Mouse (Mus musculus) embryo, embryonic 11 days (tissue): Measurements from ENCODE around the gene Lipk.
A peak's percentile ranks its signal among the peaks of the same experiment; 100 is the strongest.

Experiments used
- DNase-seq: peaks from one replicate; pipeline ENCODE4 v3.0.0-alpha.2; 2015

Lipk gene

DNA sequence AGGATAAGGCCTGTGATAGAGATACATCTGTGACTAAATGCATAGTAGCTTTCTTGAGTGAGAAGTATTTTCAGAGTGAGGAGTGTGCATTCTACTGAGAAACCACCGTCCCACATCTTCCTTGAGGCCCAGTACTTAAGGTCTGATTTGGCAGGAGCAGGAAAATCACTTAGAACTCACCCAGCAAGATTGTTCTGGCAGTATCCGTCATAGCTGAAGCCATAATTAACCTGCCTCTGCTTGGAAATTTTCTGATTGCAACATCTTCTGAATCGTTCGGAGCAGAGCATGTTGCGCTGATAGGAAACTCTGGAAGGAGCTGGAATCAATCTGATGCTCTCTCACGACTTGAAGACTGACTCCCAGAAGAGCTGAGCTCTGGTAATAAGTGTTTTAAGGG, at the start of gene Lipk:
Gene Lipk (plus strand): TSS at position 289 of the 400 bp plus-strand sequence.
- DNase-seq, result no peak

DNA sequence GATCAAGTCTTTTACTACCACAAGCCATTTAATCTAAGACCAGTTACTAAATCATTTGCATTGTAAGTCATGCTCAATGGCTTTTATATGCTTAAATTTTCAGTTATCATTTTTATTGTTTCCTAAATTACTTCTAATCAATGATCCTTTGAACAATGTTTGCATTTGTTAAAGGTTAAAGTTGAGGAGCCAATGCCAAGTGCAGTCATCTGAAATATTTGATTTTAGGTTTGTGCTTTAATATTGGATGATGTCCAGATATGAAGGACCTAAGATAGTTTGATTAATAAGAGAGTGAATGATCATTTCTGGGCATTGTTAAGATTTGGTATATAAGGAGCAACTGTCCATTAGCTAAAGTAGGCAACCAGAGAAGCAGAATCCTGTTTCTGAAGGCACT, 47.2 kb upstream of the Lipk start, which contains the start of gene Lipf:
Gene Lipf (plus strand): TSS at position 301 of the 400 bp plus-strand sequence.
- no peak for DNase-seq

DNA sequence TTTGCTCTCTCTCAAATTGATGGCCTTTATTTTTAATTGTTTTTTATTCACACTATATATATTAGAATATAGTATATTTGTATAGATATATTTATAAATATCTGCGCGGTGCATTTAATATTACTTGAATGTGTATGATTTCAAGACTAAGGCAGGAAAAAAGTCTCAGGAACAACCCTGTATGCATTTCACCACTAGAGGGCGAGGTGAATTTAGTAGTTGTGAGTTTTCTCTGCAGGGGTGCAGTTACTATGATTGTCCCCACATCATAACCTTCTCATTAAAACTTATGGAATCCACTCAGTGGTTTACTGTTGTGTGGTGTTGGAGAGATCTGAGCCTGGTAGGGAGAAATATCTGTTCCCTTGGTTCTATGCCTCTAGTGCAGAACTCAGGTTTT, 29.1 kb upstream of the Lipk start:
- peak; percentile 61 for DNase-seq

DNA sequence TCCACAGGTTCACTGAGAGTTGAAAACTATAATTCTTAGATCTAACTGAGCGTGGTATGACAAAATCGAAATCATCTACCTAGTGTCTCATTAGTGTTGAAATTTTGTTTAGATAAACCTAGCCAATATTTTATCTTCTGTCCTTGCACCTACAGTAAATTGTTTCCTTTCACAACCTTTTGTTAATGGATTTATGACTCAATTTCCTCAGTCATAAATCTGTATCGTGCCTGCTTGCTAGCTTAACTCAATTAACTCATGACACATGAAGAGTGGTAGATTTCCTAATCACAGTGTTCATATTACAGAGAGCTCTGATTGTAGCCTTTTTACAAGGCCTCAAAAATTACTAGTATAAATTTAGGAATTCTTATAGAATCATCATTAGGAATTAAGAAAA, 25.0 kb upstream of the Lipk start:
- DNase-seq, result peak; percentile 1

DNA sequence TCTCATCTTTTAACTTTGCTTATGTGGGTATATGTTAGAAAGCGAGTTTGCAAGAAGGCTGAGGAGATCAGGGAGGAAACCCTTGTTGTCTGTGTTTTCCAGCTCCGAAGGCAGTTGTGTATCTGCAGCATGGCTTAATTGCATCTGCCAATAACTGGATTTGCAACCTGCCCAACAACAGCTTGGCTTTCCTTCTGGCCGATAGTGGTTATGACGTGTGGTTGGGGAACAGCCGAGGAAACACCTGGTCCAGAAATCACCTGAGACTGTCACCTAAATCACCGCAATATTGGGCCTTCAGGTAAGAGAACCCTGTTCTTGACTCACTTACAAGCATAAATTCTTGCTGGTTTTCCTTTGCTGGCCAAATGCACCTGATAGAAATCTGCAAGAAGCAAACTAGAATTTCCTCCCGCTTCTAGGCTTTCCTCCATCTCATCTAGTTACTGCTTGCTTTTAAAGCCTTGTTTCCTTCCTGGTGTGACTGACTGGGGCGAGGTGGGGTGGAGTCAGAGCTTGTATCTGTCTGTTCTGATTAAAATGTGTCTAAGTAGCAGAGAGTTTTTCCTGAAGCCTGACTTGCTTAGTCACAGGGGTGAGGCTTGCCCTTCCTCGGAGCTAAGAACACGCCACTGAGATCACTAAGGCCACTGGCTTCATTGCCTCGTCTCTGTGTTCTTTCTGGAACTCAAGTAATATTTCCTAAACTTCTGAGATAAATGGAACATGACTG, 13.5 kb downstream of the Lipk start:
- DNase-seq, result no peak

DNA sequence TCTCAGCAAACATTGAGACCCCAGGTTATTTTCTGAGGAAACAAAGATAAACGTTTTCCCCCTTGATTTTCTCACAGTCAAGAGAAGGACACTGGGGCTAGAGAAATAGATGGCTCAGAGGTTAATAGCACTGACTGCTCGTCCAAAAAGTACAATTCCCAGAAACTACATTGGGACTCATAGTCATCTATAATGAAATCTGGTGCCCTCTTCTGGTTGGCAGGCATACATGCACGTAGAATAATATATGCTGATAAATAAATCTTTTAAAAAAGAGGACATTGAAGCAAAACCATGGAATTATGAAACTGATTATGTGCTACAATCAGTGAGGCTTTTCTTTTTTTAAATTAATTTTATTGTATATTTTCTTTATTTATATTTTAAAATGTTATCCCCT, 14.7 kb downstream of the Lipk start:
- DNase-seq, result peak; percentile 50

DNA sequence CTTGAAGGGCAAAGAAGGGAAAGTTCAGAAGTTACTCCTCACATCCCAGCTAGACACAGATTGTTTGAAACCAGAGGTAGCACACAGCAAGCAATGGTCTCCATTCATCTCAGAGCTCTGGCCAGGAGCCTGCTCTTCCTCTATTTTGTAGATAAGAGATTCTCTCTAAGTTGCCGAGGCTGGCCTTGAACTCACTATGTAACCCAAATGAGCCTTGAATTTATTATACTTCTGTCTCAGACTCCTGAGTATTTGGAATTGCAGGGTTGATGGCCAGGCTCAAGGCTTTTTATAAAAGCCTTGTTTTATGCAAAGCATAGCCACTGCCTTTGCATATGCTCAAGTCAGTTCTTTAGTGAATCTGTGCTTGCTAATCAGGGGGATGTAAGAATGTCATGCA, 31.6 kb downstream of the Lipk start:
- no peak for DNase-seq

DNA sequence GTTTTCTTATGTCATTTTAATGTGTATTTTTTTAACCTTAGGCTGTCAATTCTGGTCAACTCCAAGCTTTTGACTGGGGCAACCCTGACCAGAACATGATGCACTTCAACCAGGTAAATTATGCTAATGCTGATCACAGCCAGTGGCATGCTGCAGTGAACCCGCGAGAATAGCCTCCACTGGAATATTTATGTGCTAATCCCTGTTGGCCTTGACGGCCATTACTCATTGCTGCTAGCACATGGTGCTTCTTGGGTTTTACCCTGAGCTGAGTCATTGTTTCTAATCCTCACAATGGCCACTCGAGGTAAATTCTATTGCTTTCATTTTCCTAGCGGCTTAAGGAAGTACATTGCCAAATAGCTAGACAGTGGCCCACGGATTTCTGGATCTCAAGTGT, 34.9 kb downstream of the Lipk start:
- peak; percentile 19 for DNase-seq

DNA sequence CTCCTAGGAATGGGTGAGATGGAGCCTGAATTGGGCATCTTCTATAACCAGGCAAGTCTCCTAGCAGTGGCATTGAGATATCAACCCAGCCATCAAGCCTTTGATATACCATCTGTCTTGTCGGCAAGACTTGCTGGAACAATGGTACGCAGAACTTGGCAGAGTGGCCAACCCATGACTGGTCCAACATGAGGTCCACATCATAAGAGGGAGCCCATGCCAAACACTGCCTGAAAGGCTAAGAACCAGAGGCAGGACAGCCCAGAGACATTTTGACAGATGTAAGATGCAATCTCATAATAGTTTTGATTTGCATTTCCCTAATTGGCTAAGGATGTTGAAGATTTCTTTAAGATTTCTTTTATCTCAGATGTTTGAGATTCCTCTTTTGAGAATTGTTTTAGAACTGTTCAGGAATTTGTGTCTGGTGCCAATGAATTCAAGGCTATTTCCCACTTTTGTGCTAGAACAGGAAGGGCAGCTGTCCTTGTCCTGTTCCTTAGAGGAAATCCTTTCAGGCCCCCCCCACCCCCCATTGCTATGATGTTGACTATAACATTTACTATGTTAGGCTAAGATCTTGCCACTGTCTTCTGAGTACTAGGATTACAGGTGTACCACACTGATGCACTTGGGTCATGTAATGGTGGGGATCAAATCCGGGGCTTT, 41.4 kb downstream of the Lipk start:
- DNase-seq, result no peak

DNA sequence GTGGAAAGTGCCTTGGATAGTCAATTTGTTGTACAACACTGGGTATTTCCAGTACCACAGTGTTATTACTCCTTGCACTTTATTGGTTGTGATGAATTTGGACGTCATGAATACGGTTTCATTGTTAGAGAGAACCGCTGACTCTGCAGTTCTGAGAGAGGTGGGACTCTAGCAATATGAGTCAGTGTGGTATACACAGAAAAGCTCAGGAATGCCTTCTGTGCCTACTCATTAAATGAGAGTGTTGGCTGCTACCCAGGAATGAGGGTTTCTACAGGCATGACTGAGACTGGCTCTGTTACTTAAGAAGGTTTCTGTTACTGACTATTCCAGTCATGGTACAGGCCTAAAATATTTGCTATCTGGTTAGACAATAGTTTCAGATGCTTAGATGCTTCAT, 43.4 kb downstream of the Lipk start:
- DNase-seq, result no peak

DNA sequence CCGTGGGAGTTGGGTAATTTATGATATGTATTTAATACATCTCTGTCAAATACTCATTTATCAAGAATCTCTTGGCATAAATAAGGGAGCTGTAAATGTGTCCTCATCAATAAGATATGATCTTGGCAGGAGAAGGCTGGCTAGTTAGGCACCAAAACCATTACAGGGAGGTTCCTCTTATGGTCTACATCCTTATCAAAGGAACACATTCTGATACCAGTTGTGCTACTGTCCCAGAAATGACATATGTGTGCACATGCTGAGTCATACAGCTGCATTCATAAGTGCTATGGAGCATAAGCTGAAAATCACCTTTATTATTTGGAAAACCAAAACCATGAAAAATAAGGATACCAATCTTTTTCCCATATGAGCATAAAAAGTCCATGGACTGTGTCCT, 55.5 kb downstream of the Lipk start:
- DNase-seq, result no peak

DNA sequence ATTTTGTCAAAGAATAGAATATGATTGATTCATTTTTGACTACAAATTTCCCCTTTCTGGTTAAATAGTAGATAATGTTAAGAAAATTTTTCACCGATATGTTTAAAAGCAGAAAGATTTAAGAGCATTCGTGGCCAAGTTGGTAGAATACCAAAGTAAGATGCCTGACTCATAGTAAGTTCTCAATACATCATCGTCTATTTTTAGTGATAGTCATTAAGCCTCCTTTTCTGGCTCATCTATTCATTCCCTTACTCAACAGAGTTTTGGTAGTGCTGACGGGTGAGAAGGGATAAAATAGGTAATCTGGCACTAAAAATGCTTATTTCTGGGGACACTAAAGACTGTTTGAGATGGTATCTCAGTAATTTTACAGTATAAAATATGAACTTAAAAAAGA, 56.0 kb downstream of the Lipk start:
- no peak for DNase-seq

DNA sequence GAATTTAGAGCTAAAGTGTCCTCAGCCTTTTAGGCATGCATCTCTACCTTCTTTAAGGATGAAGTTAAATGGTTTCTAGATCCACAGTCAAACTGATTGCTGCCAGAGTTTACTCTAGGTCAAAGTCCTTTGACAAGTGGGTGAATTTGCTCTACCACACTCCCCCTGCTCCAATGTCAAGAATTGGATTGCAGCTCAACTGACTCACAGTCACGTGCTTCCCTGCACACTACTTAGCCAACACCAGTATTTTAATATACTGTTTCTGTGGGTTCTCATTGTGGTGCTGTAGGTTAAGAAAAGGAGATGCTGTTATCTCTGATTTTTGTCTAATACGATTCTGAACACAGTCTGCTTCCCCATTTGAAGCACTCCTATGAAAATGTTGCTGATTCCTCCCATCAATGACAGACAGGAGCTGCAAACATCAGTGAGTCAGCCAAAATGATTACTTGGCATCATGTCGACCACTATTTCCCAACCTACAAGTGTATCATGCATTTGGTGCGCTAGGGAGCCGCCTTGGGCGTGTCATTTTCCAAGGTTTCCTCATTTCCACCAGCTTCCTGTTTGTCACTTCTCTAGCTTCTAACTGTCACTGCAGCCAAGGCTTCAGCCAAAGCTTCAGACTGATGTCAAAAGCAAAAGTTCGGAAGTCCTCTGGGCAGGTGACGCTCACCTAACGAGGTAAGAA, 58.8 kb downstream of the Lipk start, which contains the start of gene Lipn:
Gene Lipn (plus strand): TSS at position 580 of the 694 bp plus-strand sequence.
- DNase-seq, result no peak

DNA sequence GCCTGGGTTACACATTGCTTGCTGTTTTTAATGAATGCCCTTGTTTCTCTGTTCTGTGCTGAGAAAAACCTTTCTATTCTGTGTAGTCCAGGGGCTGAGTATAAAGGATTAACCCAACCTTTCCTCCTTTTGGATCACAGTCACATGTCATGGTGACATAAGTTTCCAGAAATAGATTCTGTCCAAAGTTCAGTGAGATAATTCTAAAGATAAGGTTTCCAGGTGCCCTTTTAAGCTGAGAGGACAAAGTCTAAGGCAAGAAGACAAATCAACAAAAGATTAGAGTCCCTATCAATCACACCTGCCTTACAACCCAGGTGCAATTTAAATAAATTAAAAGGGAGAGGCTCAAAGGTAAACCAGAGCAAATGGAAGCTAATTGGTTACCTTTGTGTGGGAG, 66.1 kb downstream of the Lipk start:
- no peak for DNase-seq

DNA sequence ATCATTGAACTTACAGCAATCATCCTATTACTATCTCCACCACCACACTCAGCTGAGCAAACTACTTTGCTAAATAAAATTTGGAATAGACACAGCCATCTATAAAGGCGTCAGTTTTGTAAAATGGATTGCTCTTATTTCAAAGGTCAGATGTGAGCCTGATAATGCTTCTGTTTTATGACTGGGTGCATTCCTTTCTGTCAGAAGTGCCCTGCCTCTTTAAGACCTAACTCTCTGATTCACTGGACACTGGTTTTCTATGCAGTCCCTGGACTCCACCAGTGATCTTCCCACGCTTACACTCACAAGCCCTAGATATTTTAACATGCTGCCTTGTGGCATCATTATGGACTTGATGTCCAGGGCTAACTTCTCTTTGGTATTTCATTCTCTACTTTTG, 70.0 kb downstream of the Lipk start:
- no peak for DNase-seq

DNA sequence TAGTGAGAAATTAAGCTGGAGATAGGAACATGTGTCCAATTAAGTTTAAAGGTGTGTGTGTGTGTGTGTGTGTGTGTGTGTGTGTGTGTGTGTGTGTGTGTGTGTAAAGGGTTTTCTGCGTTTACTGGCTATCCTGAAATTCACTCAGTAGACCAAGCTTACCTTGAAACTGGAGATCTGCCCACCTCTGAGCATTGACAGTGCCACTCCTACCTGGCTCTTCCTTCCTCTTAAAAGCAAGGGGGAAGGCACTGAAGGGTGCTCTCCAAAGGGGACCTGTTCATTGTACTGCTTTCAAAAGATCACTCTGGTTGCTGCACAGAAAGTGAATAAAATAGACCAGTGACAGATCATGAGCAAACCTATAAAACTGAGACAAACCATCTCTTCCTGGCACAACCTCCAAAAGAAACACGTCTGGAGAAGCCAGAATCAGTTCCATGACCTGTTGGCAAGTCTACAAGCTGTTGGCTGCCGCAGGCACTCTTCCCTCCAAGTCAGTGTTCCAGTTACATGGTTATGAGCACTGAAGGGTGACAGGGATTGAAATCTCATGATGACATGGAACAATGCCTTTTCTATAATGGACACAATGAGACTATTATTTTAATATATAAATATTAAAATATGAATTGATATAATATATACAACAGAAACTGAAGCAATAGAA, 81.1 kb downstream of the Lipk start:
- no peak for DNase-seq

DNA sequence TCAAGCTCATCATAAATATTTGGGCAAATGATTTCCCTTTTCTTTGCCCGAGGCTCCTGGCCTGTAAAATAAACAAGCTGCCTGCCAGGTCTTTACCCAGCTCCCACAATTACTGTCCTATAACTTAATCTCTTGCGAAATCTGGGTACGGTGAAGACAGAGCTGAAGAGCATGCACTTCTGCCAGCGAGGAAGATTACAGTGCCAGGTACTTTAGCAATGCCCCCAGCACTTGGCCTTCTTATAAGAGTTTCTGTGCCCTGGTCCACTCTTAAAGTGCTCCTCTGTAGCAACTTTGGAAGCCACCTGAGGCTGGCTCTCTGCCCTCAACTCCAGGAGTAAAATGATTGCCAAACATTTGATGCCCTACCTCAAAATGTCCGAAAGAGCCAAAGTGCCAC, 87.3 kb downstream of the Lipk start:
- no peak for DNase-seq

DNA sequence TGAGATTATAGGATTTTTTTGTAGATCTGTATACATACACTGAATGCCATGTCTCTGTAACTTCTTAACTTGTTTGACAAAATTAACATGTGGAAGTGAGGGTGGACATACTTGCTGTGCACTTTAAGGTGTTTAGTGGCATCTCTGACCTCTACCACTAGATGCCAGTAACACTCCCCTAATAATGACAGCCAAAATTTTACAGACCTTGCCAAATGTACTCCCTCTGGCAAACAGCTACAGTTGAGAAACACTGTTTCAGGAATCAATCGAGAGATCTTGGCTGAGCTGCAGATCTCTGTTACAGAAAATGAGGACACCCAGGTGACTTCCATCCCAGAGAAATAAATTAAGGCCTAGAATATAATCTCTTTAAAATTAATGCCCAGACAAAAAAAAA, 88.1 kb downstream of the Lipk start:
- DNase-seq, result no peak
